Mouse (Mus musculus): Measurements from ENCODE around the gene Fancc. TPM values are rescaled to one million over a fixed set of nuclear protein-coding genes. Genes with fewer than 3 reads are reported as not detected.
"Not testable (repeated sequence)": the region's sequence is repeated elsewhere in the genome, so short reads cannot be mapped to it uniquely, and the experiment has no call there.

Gene Fancc
- total RNA-seq, 1 experiment from 2014 or later, result 18.2 TPM

DNA sequence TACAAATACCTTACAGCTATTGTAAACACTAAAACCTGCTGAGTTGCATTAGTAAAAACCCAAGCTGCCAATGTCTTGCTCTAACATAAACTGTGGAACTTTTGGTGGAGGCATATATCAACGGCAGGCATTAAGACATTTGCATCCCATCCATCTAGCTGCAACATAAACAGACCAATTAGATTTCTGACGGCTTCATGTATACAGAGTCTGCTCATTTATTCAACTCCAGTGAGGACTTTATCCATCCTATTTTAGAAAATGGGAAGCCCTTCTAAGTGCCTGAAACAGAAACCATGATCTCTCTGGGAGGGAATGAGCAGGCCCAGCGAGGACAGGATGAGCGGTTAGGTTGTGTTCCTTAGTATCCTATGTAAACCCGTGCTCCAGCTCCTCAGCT lies 18.5 kb upstream of the Fancc start:
- no peak for DNase-seq

DNA sequence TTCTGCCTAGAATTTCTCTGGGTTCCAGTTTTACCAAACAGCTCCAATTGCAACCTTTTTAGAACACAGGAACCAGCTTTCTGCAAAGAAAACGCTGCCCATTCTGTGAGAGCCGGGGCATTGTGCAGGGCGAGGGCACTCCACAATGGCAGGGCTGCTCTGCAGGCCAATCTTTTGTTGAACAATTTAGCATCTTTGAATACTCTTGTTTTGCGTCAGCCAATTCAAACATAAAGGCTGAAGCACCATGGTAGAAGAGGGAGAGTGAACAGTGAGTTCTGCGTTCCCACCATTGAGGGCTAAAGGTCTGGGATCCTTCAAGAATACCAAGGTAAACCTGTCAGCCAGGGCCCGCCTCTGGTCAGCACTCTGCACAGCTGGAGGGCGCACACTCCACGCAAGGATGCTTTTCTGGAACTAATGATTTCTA lies 17.9 kb upstream of the Fancc start:
- no peak for DNase-seq

DNA sequence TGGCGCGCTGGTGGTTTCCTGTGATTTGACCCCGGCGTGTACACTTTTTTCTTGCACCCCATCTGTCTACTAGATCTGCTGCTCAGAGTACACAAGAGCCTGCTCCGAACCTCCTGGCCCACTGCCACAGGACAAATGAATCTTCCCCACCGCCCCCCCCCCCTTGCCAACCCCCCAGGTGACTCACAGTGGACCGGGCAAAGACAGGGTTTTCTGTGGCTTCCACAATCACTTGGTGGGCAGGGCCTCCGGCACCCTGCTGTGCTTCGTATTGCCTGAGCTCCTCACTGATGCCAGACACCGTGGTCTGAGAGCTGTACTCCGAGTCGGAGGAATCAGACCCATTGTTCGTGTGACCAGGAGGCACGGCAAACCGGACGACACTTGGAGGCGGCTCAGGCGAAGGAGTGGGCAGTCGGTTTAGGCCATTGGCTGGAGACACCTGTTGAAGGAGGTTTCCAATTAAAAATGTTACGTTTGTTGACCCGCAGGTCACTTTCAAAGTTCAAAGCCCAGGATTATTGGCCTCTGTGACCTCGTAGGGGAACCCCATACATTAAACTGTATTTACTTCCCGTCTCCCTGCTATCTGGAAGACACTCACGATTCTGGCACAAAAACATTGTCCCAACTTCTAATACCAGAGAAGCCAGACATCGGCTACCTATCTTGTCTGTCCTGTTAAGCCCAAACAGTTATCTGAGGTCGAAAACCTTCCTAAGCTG lies 16.5 kb upstream of the Fancc start:
- peak; percentile 64 for DNase-seq

DNA sequence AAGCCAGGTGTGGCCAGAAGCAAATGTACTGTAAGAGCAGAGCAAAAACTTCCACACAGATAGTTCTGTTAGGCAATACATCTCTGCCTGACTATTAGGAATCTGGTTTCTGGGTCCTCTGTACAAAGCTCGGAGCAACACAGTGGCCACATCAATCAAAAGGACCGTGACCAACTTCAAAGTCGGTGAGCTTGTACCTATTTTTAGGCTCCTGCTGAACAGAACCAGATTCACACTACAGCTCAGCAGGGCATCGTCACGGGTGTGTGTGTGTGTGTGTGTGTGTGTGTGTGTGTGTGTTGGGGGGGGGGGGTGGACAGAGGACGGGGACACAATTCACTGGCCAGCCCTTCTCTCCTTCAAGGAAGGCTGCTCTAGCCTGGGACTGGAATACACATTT lies 15.3 kb upstream of the Fancc start:
- no peak for DNase-seq

DNA sequence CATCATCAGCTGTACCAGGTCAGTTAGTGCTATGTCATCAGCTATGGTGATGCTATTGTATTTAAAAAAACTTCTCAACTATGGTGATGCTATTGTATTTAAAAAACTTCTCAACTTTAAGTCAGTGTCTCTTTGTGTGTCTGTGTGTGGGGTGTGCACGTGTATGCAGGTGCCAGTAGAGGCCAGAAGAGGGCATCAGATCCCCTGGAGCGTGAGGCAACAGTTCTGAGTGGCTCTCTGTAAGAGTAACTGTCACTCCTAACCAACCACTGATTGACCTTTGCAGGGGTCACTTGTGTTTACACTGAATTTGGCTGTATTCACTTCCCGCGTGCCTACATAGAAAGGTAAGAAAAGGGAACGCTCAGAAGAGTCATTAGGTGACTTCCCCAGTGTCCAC lies 10.7 kb upstream of the Fancc start:
- no peak for DNase-seq

DNA sequence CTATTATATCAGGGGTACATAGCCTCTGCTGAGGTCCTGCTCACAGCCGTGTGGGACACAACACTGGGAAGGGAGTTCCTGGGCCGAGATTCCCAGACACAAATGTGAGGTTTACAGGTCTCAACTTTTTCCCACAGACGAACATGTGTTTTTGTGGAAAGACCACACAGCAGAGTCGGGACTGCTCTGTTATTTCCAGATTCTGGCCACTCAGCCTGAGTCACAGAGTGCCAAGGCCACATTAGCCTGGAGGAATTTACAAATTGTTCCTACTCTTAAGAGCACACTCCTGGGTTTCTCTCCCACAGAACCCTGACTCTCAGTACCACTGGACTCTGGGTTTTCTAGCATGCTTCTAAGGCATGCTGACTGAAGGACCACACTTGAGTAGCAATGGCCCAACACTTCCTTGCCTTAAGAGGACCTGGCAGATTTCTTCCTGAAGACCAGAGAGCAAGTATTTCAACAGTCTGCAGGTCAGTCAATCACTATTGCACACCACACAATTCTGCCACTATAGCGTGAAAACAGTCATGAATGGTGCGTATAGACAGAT lies 10.0 kb upstream of the Fancc start:
- peak; percentile 27 for DNase-seq

DNA sequence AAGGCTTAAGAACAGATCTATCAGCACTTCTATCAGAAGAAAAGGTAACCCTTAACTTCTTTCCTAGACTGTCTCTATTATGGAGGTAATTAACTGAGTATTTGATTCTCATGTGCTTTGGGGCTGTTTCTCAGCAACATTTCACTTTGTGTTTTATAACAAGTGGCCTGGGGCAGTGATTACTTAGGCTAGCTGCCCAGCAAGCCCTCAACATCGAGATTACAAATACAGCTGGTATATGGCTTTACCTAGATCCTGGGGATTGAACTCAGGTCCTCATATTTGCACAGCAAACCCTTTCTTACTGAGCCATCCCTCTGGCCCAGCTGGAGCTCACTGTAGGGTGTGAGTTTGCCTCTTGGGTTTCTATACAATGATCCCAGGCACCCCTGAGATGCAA lies 9.3 kb upstream of the Fancc start:
- no peak for DNase-seq

DNA sequence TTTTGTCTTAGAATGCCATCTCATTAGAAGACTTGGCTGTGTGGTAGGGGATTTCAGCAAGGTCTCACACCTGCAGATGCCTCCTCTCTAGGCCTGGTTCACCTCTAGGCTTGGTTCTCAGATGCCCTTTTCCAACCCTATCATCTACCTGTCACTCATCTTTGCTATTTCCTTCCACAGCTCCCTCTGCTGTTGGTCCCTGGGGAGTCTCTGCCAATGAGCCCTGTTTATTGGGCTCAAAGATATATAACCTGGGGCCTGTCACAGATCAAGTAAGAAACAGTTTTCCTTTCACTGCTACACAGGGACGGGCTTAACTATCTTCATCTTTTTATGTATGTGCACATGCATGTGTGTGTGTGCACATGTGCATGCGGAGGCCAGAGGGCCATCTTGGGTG lies 5.3 kb upstream of the Fancc start:
- no peak for DNase-seq

DNA sequence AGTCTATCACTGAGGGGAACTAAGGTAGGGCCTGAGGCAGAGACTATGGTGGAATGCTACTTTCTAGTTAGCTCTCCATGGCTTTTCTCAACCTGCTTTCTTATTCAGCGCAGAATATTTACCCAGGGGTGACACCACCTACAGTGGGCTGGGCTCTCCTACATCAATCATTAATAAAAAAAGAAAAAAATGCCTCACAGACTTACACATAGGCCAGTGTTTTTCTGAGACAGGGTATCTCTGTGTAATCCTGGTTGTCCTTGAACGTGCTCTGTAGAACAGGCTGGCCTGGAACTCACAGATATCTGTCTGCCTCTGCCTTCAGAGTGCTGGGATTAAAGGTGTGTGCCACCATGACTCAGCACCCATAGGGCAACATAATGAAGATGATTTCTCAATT lies 2.4 kb upstream of the Fancc start:
- DNase-seq, result no peak

DNA sequence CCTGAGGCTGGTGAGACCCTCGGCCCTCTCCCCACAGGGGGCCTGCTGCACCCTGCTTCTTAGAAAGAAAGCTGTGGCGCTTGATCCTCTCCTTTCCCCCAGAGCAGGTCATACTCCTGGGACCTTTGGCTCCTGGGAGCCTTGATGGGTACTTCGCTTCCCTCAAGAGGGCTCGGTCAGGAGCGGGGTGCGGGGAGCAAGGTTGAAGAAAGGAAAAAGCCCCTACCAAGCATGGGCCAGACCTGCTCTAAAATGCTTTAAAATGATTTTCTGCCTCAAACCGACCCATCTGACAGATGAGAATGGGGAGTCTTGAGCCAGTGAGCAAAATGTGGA lies 9.4 kb downstream of the Fancc start:
- DNase-seq, result no peak

DNA sequence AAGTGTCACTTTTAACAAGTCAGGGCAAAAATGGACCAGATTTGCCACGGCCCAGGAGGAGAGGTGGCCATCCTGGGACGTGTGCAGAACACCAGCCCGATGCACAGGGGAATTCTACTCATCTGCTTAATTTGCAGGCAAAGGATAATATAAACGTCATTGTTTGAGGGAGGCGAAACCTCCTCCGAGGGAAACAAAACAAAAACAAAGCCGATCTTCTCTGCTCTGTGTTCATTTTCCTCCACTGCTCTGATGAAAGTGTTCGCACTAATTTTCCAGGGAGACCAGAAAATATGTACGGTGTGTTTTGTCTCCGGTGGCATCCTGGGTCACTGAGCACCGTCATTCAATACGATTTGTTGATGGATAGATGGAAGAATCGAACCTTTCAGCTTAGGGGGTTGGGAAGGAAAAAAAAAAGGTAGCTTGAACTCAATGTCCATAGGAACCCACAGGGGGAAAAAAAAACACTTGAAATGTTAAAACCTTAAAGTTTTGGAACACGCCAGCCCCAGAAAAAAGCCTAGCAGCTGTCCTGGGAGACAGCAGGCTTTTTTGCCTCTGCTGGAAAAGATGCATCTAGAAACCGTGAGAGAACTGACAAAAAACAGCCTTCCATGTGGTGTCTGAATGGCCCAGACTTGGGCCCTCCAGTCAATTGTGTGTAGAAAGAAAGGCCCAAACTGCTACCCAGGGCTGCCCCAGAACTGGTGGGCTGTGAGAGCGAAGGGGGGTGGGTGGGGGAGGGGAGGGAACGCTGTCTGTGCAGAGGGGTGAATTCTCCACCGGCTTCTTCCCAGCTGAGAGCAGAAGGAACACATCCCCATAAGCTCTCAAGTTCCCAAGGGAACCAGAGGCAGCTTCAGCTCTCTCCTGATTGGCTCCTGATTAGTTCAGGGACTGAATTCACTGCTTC lies 10.0 kb downstream of the Fancc start:
- DNase-seq, result no peak

DNA sequence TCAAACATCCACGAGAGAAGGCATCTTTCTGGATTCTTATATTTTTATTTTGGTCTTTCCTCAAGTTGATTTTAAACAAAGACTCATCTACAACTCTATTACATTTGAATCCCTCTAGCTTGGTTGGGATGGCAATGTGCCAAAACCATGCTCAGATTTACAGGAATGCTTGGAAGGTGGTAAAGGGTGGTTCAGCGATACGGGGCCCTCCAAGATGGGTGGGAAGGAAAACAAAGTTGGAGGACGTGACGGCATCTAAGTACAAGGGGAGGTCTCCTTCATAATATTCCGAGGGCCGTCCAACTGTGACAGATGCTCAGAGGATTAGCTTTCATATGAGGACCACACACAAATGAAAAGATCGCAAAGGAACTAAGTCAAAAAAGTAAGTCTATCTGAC lies 21.7 kb downstream of the Fancc start:
- DNase-seq, result no peak

DNA sequence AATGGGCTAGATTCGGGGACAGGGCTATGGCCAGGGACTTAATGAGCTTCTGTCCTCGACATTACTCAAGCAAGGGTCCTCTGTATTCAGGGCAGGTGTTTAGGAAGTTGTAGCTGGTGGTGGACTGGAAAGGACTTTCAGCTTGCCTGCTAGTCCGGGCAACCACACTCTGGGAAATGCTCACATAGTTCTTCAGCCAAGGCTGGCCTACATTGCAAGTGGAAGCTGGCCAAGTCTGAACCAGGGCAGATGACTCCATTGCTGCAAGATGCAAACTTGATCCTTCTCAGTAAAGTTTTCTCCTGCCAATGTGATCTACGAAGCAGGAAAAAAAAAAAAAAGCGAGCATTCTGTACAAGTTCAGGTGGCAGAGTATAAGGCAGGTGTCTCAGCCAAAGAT lies 44.2 kb downstream of the Fancc start:
- peak; percentile 23 for DNase-seq

DNA sequence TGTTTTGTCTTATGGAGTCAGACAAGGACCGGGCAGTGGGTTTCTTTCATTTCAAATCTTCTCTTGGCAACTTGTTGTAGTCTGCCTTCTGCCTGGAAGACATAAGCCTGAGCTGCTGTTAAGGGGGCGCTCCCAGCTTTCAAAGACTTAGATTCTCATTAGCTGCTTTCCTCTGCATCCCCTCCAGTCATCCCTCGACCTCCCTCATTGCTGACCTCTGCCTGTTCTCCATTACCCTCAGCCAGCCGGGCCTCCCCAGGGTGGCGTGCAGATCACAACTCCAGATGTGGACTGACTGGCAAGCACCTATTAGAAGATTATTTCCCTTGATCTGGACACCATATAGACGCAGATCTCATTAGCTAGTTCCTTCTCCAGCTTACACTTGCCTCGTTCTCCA lies 45.9 kb downstream of the Fancc start:
- DNase-seq, result no peak

DNA sequence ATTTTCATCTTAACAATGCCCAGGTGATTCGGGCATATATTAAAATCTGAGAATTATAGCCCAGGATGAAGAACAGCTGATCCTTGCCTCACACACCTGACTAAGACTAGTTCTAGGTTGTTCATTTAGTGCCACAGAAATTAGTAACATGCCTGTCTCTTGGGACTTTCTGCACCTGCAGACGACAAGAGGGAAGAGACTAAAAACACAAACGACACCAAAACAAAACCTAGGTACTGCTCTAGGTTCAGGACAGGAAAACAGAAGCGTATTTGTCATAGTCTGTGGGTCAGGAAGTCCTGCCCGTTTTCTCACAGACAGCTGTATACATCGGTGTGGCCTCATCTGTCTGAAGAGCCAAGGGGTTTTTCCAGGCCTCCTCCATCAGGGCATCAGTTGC lies 51.7 kb downstream of the Fancc start:
- DNase-seq, result no peak

DNA sequence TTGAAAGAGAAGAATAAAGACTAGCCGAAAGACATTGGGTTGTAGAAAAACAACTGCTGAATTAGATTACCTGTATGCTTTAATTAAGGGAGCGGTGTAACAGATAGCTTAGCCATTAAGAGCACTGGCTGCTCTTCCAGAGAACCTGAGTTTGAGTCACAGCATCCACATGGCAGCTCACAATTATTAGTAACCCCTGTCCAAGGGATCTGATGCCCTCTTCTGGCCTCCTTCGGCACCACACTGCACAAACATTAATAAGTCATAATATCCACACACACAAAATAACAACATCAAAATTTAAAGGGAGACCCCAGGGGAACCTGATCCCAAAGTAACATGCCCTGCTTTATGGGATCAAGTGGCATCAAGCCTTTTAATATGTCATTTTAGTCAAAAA lies 64.3 kb downstream of the Fancc start:
- DNase-seq, result no peak

DNA sequence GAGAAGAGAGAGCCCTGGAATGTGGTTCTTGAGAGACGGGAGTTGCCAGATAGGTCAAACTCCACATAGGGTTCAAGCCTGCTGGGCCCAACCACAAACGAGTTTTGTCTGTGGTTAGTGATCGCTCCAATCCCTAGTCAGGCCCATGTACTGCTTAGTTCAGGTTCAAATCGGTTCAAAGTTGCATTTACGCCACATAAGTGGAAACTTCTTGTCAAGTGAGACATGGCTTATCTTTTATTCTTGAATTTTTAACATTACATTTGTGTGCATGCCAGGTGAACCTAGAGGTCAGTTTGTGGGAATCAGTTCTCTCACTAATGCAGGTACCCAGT lies 65.3 kb downstream of the Fancc start:
- no peak for DNase-seq

DNA sequence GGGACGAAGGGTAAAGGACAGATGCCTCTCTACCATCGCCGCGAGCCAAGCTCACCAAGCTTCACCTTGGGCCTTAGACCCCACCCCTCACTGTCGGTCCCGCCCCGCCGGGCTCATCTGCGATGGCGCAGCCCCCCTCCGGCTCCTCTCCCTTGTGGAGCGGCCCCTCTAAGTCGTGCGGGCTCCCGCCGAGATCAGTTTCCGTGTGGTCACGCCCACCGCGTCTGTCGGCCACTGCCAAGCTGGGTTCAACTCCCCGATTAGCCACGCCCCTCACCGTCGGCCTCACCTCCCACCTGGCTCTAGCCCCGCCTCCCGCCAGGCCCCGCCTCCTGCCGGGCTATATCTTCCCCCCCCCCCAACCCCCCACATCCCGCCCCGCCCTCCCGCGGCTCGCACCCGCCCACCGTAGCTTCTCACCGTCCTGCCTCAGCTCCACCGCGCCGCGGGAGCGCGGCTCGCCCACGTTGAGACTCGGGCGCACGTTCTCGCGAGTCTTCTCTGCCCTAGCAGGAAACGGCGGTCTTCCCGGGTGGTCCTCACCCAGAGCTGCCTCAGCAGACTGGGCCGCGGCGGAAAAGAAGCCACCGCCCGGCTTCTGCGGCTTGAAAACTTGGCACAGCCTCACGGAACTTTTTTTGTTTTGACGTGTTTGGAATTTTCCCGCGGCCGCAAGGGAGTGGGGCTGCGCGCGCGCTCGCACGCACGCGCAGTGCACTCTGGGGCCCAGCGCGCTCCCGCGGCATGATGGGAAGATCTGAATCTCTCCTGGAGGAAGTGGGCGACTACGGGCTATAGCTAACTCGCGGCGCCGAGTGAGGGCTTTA lies 65.8 kb downstream of the Fancc start:
- peak; percentile 97 for DNase-seq

DNA sequence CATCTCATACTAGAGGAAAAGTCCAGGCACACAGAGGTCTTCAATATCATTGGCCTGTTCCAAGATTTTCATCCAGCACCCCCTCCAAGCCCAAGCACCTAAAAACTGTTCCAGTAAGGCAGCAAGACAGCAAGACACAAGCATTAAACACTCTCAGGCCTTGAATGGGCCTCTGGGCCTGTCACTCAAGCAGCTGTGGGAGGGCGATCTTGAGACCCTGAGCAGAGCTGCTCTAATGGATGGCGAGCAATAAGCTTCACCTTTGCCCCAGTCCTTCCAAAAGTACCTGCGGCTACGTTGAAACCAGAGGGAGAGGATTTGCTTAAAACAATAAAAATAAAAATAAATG lies 66.4 kb downstream of the Fancc start:
- no peak for DNase-seq

DNA sequence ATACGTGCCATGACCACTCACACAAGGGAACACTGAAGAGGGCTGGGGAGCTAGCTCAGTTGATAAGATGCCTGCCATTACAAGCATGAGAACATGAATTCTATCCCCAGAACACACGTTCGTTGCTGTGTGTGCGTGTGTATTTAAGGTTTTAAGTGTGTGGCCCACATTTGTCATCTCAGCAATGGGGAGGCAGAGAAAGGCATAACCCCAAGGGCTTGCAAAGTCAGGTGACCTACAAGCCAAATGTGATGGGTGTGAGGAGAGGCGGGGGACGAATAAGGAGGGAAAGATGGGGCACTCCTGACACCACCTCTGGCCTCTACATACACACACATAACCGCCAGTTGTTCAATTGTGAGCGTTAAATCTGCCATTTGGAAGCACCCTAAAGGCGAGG lies 66.9 kb downstream of the Fancc start:
- DNase-seq, result no peak

DNA sequence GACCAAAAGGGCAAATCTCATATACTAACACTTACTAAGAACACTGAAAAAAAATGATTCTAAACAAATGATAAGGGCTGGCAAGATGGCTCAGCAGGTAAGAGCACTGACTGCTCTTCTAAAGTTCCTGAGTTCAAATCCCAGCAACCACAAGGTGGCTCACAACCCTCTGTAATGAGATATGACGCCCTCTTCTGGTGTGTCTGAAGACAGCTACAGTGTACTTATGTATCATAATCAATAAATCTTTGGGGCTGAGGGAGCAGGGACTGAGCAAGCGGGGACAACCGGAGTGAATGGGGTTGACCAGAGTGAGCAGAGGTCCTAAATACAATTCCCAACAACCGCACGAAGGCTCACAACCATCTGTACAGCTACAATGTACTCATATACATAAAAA lies 68.9 kb downstream of the Fancc start:
- not testable (repeated sequence) for DNase-seq

DNA sequence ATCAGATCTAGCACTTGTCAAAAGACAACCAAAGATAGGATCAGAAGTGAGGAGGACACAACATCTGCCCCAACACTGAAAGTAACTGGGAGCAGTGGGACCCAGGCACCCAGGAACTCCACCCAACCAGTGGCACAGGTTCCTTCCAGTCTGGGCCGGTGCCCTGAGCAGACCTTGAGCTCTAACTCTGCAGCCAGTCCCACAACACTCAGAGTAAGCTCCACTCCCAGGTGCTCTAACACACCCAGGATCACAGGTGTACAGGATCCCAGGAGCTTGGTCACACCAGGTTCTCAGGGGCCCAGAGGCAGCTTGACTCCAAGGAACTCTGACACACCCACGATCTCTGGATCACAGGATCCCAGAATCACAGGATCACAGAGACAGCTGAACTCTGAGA lies 74.0 kb downstream of the Fancc start:
- no peak for DNase-seq

DNA sequence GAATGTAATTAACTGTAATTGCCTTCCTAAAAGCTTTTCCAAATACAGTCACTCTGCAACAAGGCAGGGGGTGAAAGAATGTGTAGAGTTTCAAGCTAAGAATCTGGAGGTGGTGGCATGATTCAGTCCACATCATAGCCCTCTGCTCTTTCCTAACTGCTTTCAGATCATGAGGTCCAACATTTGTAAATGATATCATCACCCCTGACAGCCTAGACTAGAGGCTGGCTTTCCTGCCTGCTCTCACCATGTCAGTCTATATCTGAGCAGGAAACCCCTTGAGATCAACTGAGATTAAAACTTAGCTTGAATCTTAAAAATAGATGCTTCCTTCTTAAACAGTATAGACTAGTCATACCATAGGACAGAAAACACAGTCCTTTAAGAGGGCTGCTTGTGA lies 75.9 kb downstream of the Fancc start:
- DNase-seq, result no peak

Data from adrenal gland, postnatal 25 days (tissue).